Comparison of ENCODE assay signal across 22 mouse cellular contexts in genomic region chr13:45698982-45699381, GRCm38 (mm10).
A peak's percentile ranks its signal among the peaks of the same experiment; 100 is the strongest.
DNase-seq lines count a peak whose midpoint lies in the region; ATAC-seq and TF ChIP-seq lines count a peak whose summit lies in the region.
"Had no signal": no experiment of that assay in that cellular context is flagged by ENCODE, and none has a peak within 500 bp of the region (broad histone marks: within the 10 kb centered on the region; RNA-seq: fewer than 3 reads in every experiment).

No protein-coding gene starts in this region.

- no peaks in the 10 kb centered on the region for H3K79me2 ChIP-seq in heart, adult 2 months (replicated peaks; ENCODE audit: control insufficient read depth, insufficient read depth, low read length)

- no peak overlapping the region for H3K9ac ChIP-seq in embryonic facial prominence, embryonic 12.5 days
- H3K9ac ChIP-seq in heart, adult 2 months (ENCODE audit: low read depth, low read length), result no peak overlapping the region
- H3K9ac ChIP-seq in limb, embryonic 13.5 days, result no peak overlapping the region
- no peak overlapping the region for H3K9ac ChIP-seq in limb, embryonic 14.5 days (ENCODE audit: low read depth, low read length, severe bottlenecking)
- H3K9ac ChIP-seq: forebrain, embryonic 13.5 days; forebrain, embryonic 15.5 days had no signal

- 0 out of 2 replicates have a peak overlapping the region, but pooled peaks have one; percentile 8 for H3K27ac ChIP-seq in embryonic facial prominence, embryonic 12.5 days
- H3K27ac ChIP-seq in embryonic facial prominence, embryonic 10.5 days (replicated peaks), result no peak overlapping the region
- H3K27ac ChIP-seq in heart, embryonic 10.5 days, result peak overlapping the region; percentile 47; the same call in 1 of the 2 replicates
- no peak overlapping the region for H3K27ac ChIP-seq in heart, adult 2 months
- H3K27ac ChIP-seq in limb, embryonic 13.5 days, result 0 out of 2 replicates have a peak overlapping the region, but pooled peaks have one; percentile 22
- H3K27ac ChIP-seq in limb, embryonic 10.5 days, result no peak overlapping the region
- H3K27ac ChIP-seq in limb, embryonic 14.5 days (replicated peaks; ENCODE audit: low read depth, low read length), result no peak overlapping the region
- H3K27ac ChIP-seq: forebrain, embryonic 13.5 days; forebrain, embryonic 15.5 days had no signal

- DNase-seq in embryonic facial prominence, embryonic 10.5 days (ENCODE audit: low spot score), result no peak
- no peak for DNase-seq in heart, embryonic 10.5 days (ENCODE audit: low spot score)
- no peak for DNase-seq in heart, adult 2 months
- DNase-seq in limb, embryonic 10.5 days (ENCODE audit: low spot score), result no peak
- peak; percentile 52 for DNase-seq in limb, embryonic 14.5 days (ENCODE audit: low spot score)
- DNase-seq: adrenal gland, adult 8-10 months; adrenal gland, postnatal 14 days; adrenal gland, postnatal 36 days; B cell, adult 2 months; cerebellum, adult 11-12 months; cerebellum, adult 2 months; cerebellum, adult 9-10 months; cerebellum, postnatal 10 days; cerebellum, postnatal 25 days had no signal

- no peak overlapping the region for H3K4me3 ChIP-seq in embryonic facial prominence, embryonic 12.5 days
- no peak overlapping the region for H3K4me3 ChIP-seq in embryonic facial prominence, embryonic 10.5 days
- H3K4me3 ChIP-seq in heart, embryonic 10.5 days, result no peak overlapping the region
- H3K4me3 ChIP-seq in heart, adult 2 months, result no peak overlapping the region
- H3K4me3 ChIP-seq in limb, embryonic 13.5 days, result no peak overlapping the region
- no peak overlapping the region for H3K4me3 ChIP-seq in limb, embryonic 10.5 days
- no peak overlapping the region for H3K4me3 ChIP-seq in limb, embryonic 14.5 days (replicated peaks; ENCODE audit: low read length)
- H3K4me3 ChIP-seq: forebrain, embryonic 13.5 days; forebrain, embryonic 15.5 days had no signal

- H3K4me1 ChIP-seq in embryonic facial prominence, embryonic 12.5 days, result no peaks in the 10 kb centered on the region
- H3K4me1 ChIP-seq in embryonic facial prominence, embryonic 10.5 days, result peaks cover 13% of the 10 kb centered on the region
- peaks cover 24% of the 10 kb centered on the region for H3K4me1 ChIP-seq in heart, embryonic 10.5 days
- peaks cover 6% of the 10 kb centered on the region for H3K4me1 ChIP-seq in heart, adult 2 months (ENCODE audit: control insufficient read depth, insufficient read depth, low read length)
- peaks cover 12% of the 10 kb centered on the region for H3K4me1 ChIP-seq in limb, embryonic 13.5 days
- H3K4me1 ChIP-seq in limb, embryonic 10.5 days, result peaks cover 5% of the 10 kb centered on the region
- H3K4me1 ChIP-seq in limb, embryonic 14.5 days (ENCODE audit: control insufficient read depth, insufficient read depth, low read length), result 0 out of 2 replicates have a peak, but pooled peaks cover 5% of the 10 kb centered on the region
- H3K4me1 ChIP-seq: forebrain, embryonic 13.5 days; forebrain, embryonic 15.5 days had no signal

- intact Hi-C loops in heart, adult 2 months (cut with DNase I), result no loop called here

- H3K4me2 ChIP-seq in embryonic facial prominence, embryonic 12.5 days (replicated peaks), result no peak overlapping the region
- no peak overlapping the region for H3K4me2 ChIP-seq in limb, embryonic 13.5 days (replicated peaks)
- no peak overlapping the region for H3K4me2 ChIP-seq in limb, embryonic 14.5 days (replicated peaks; ENCODE audit: low read depth, low read length, severe bottlenecking)
- H3K4me2 ChIP-seq: forebrain, embryonic 13.5 days; forebrain, embryonic 15.5 days had no signal

- TF ChIP-seq POLR2A in heart, adult 2 months (IDR thresholded peaks at IDR 0.05; ENCODE audit: insufficient read depth, low read depth, low read length), result no peak
- no peak for TF ChIP-seq POLR2A in limb, embryonic 14.5 days (IDR thresholded peaks at IDR 0.05; ENCODE audit: borderline replicate concordance, extremely low read depth, insufficient read depth, insufficient read length)

- WGBS in embryonic facial prominence, embryonic 12.5 days, result 62% methylated on average over 3 of the region's 3 CpGs
- WGBS in embryonic facial prominence, embryonic 10.5 days, result 77% methylated on average over 3 of the region's 3 CpGs
- WGBS in heart, embryonic 10.5 days, result 72% methylated on average over 3 of the region's 3 CpGs
- WGBS in heart, adult 2 months, result 51% methylated on average over 3 of the region's 3 CpGs
- WGBS in limb, embryonic 13.5 days, result 58% methylated on average over 3 of the region's 3 CpGs
- 82% methylated on average over 3 of the region's 3 CpGs for WGBS in limb, embryonic 10.5 days
- WGBS in limb, embryonic 14.5 days, result 75% methylated on average over 3 of the region's 3 CpGs

- TF ChIP-seq CTCF in heart, adult 2 months (IDR thresholded peaks at IDR 0.05), result no peak

- no peaks in the 10 kb centered on the region for H3K27me3 ChIP-seq in embryonic facial prominence, embryonic 12.5 days
- no peaks in the 10 kb centered on the region for H3K27me3 ChIP-seq in embryonic facial prominence, embryonic 10.5 days (replicated peaks; ENCODE audit: low read depth, poor library complexity, severe bottlenecking)
- H3K27me3 ChIP-seq in heart, embryonic 10.5 days (ENCODE audit: insufficient read depth, poor library complexity, severe bottlenecking), result no peaks in the 10 kb centered on the region
- H3K27me3 ChIP-seq in heart, adult 2 months (ENCODE audit: control insufficient read depth, insufficient read depth, low read length), result no peaks in the 10 kb centered on the region
- no peaks in the 10 kb centered on the region for H3K27me3 ChIP-seq in limb, embryonic 13.5 days
- H3K27me3 ChIP-seq in limb, embryonic 10.5 days (ENCODE audit: low read depth, poor library complexity, severe bottlenecking), result no peaks in the 10 kb centered on the region
- no peaks in the 10 kb centered on the region for H3K27me3 ChIP-seq in limb, embryonic 14.5 days (ENCODE audit: control insufficient read depth, insufficient read depth, low read length)
- H3K27me3 ChIP-seq: CH12.LX; forebrain, embryonic 13.5 days; forebrain, embryonic 15.5 days; Patski had no signal

- TF ChIP-seq EP300 in heart, adult 2 months (IDR thresholded peaks at IDR 0.05; ENCODE audit: insufficient read depth, low read depth, low read length), result no peak

- no peaks in the 10 kb centered on the region for H3K36me3 ChIP-seq in embryonic facial prominence, embryonic 12.5 days
- H3K36me3 ChIP-seq in embryonic facial prominence, embryonic 10.5 days (replicated peaks), result peaks cover 3% of the 10 kb centered on the region; the same call in 1 of the 2 replicates
- H3K36me3 ChIP-seq in heart, embryonic 10.5 days, result no peaks in the 10 kb centered on the region
- H3K36me3 ChIP-seq in heart, adult 2 months (ENCODE audit: control insufficient read depth, insufficient read depth, low read length), result no peaks in the 10 kb centered on the region
- H3K36me3 ChIP-seq in limb, embryonic 13.5 days, result peaks cover 9% of the 10 kb centered on the region; the same call in 1 of the 2 replicates
- H3K36me3 ChIP-seq in limb, embryonic 10.5 days, result no peaks in the 10 kb centered on the region
- H3K36me3 ChIP-seq in limb, embryonic 14.5 days (ENCODE audit: control insufficient read depth, insufficient read depth, low read length), result no peaks in the 10 kb centered on the region

- ATAC-seq in embryonic facial prominence, embryonic 12.5 days (ENCODE audit: insufficient number of reproducible peaks, insufficient read depth, low FRiP score, low TSS enrichment), result no peak
- no peak for ATAC-seq in limb, embryonic 13.5 days (ENCODE audit: low FRiP score, low read depth)
- no peak for ATAC-seq in limb, embryonic 14.5 days (ENCODE audit: low FRiP score, low read depth)
- ATAC-seq: activated CD4-positive, CD25-positive, alpha-beta regulatory T cell, adult 4 months; CD4-positive, CD25-positive, alpha-beta regulatory T cell, adult 4 months; forebrain, embryonic 13.5 days; forebrain, embryonic 15.5 days; Patski had no signal

- H3K9me3 ChIP-seq in embryonic facial prominence, embryonic 12.5 days, result no peaks in the 10 kb centered on the region
- no peaks in the 10 kb centered on the region for H3K9me3 ChIP-seq in embryonic facial prominence, embryonic 10.5 days
- no peaks in the 10 kb centered on the region for H3K9me3 ChIP-seq in heart, embryonic 10.5 days
- H3K9me3 ChIP-seq in limb, embryonic 13.5 days, result 0 out of 2 replicates have a peak, but pooled peaks cover 7% of the 10 kb centered on the region
- no peaks in the 10 kb centered on the region for H3K9me3 ChIP-seq in limb, embryonic 10.5 days (replicated peaks)
- no peaks in the 10 kb centered on the region for H3K9me3 ChIP-seq in limb, embryonic 14.5 days (ENCODE audit: control insufficient read depth, low read length)

Comparison
In these comparisons a context has a peak if more than half of its experiments do, and no peak if none do; other contexts are left out.
1. H3K27ac ChIP-seq: peak in embryonic facial prominence, embryonic 12.5 days (single experiment), heart, embryonic 10.5 days (single experiment) and limb, embryonic 13.5 days (single experiment); none in embryonic facial prominence, embryonic 10.5 days (single experiment), heart, adult 2 months (single experiment), limb, embryonic 10.5 days (single experiment) and limb, embryonic 14.5 days (single experiment).